Mouse (Mus musculus): ENCODE results near the gene Ccdc78.
"Not testable (repeated sequence)": the region's sequence is repeated elsewhere in the genome, so short reads cannot be mapped to it uniquely, and the experiment has no call there.

Ccdc78 gene

DNA sequence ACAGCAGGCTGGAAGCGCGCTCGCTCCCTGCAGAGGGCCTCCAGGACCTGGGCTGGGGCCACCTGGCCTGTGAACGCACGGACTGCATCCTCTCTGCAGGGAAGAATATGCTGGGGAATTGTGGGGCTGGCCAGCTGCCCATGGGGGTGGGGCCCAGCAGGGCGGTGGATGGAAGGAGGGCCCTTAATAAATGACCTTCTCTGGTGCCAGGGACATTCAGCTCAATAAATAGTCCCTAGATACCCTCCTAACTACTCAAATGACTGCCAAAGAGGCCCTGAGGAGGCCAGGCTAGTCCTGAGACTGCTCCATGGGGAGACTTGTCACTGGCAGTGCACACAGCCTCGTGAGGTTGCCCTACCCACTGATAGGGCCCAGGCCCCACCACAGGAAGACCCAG, 3.3 kb upstream of the Ccdc78 start:
- DNase-seq (ENCODE audit: low read depth) = no peak

DNA sequence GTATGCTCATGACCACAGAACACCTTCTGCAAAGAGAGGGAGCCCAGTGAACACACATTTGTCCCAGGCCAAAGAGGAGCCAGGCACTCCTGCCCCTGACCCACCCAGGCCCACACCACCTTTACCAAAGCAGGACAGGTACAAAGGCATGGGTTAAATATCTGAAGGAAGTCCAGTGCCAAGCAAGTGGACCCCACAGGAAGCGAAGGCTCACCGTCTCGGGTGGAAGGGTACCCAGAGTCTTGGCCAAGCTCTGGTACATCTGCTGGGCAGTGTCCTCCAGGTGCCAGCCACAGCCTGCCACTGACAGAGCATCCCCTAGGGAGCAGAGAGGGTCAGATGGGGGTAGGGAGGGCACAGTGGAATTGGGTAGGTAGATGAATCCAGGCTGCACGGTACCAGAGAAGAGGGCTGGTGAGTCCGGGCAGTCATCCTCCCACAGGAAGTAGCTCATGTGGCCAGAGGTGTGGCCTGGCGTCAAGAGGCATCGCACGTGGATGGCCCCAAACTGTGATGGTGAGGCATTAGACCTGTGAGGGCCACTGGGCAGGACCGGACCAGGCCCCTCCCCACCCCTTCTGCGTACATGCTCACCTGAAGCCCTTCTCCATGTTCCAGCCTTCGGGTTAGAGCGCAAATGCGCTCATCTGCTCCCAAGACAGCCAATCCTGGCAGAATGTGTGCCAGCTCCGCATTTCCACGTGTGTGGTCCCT, 2.4 kb upstream of the Ccdc78 start:
- no peak for DNase-seq (ENCODE audit: low read depth)

DNA sequence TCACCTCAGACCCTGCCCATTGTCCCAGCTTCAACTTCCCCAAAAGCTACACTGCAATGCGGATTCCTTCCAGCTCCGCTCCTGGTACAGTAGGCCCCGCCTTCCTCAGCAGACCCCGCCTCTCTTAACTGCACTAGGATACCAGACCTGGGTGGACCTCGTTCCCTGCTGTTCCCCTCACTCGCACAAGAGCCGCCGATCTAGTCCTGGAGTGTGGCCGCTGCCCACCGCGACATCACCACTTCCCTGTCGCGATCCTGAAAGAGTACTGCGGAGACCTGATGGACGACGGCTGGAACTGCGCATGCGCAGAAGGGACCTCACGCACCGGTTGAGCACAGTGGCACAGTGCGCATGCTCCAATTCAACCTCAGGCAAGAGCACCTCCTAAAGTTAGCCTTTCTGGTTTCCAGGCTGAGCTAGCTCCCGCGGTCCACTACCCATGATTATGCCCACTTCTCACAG, 1.1 kb upstream of the Ccdc78 start, which contains the start of gene Haghl:
TSS of gene Haghl (minus strand) at position 393 of the 465 bp plus-strand sequence.
- peak; percentile 99 for DNase-seq (ENCODE audit: low read depth)

DNA sequence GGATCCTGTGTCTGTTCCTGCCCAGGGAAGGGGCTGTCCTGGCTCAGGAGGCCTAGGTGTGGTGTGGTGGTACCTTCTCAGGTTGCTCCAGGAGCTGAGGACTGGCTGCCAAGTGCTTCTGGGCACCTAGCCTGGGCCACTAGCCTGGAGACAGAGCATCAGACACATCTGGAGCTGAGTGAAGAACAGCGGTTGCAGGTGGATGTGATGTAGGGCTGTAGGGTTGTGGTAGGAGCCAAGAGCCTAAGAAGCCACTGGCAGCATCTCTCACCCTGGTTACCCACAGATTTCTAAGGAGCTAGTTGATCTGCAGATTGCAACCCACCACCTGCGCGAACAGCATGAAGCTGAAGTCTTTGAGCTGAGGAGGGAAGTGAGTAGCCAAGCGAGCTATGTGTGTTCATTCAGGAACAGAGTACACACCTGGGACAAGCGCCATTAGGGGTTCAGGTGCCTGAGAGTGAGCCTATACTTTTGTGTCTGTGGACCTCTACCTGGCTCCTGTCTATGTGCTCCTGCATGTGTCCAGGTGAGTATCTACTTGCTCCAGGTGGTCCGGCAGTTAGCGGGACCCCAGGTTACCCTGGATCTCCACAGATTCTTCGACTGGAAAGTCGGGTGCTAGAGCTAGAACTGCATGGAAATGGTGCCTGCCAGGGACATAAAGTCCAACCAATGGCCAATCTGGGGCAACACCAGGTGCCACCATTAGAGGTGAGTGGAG, 563 bp downstream of the Ccdc78 start:
- DNase-seq (ENCODE audit: low read depth) = no peak

- no peak for DNase-seq (ENCODE audit: low read depth)
Observed at GRCm38 (mm10) chr17:25791320-25791842, 5.0 kb downstream of the Ccdc78 start.

GRCm38 (mm10) chr17:25791843-25792527, 5.6 kb downstream of the Ccdc78 start:
- peak; percentile 94 for DNase-seq (ENCODE audit: low read depth)

DNA sequence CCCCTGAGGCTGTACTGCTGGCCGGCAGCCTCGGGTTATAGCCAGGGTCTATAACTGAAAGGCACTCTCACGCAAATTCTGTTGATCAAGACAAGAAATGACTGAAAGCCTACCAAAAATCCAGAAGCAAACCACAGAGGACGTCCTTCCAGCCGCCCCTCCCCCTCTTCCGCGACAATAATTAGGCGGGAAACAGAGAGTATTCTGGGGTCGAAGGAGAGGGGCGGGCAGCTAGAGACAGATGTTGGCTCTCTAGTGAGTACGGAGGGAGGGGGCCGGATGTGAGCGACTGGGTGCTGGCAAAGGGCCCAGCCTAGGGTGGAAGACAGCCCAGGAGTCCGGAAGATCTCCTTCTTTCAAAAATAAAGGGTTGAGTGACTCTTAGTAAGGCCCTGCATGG, 6.2 kb downstream of the Ccdc78 start, which contains the start of gene Fam173a:
TSS of gene Fam173a (minus strand) at position 287 of the 400 bp plus-strand sequence.
- peak; percentile 87 for DNase-seq (ENCODE audit: low read depth)

DNA sequence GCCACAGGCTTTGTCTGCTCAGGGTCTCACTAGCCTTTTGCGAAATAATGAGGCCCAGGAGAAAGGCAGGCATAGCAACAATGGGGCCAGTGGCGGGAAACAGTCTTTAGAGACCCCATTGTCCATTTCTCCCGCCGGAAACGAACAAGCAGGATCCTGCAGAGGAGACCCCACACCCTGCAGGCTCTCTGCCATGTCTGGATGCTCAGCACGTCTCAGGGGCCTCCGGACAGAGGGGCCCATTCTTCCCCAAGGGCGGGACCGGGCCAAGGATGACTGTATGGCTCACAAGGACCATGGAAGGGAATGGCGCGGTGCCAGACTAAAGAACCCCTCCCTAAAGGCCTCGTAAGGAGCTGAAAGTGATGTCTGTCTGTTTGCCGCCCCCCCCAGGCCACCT, 7.8 kb downstream of the Ccdc78 start:
- no peak for DNase-seq (ENCODE audit: low read depth)

DNA sequence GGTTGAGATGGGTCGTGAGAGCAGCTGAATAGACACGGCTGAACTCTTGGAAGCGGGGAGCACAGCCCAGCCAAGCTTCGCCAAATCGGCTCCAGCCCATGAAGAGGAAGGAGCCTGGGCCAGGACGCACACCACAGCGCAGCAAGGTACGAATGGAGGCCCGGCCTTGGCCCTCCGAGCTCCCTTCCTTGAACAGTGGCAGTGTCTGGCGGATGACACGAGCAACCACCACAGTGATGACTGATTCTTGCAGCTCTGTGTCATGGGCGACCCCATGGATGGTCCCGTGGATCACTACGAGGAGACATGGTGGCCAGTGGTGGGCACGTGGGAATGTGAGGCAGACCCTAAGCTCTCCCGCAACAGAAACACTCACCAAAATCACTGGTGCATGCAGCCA, 8.6 kb downstream of the Ccdc78 start:
- DNase-seq (ENCODE audit: low read depth) = no peak

- DNase-seq (ENCODE audit: low read depth) = peak; percentile 60
Observed at GRCm38 (mm10) chr17:25795609-25796092, 9.3 kb downstream of the Ccdc78 start, which contains the start of gene AC134908.4. TSS of gene AC134908.4 (minus strand) at chr17:25795659.

- DNase-seq (ENCODE audit: low read depth) = peak; percentile 35
Observed at GRCm38 (mm10) chr17:25796211-25796771, 9.9 kb downstream of the Ccdc78 start.

DNA sequence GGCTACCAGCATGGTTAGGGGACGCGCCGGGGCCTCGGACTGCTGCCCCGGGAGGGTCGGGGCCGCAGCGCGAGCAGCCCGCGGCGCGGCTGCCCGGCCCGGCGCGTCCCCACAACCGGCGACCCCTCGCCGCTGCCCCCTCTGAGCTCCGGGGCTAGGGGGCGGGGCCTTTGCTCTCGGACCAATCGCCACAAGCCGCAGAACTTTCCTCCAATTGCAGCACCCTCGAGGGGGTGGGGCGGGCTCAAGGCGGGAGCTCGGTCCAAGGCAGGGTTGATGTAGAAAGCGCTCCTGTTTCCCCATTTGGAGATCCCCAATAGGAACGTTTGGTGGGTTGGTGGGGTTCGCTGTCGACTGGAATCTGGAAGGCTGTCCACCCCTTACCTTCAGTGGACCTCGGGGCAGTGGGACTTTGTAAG, 10.6 kb downstream of the Ccdc78 start, which contains the start of gene Metrn:
TSS of gene Metrn (minus strand) at position 186 of the 419 bp plus-strand sequence.
- DNase-seq (ENCODE audit: low read depth) = peak; percentile 90

DNA sequence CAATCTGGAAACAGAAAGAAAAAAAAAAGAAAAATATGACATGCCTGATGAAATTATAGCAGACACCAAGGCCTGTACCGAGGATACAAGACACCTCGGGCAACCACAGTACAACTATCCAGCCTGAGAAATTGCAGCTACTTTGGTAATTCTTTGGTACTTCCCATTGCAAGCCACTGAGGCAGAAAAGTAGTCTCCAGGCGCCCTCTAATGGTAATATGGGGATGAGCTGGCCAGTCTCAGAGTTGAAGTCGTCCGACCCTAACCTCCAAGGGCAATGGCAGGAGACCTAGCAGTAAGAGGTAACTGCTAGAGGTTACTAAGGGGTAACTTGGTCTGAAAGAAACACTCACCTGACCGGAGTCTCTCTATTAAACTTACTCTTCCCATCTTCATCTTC, 14.6 kb downstream of the Ccdc78 start:
- peak; percentile 85 for DNase-seq (ENCODE audit: low read depth)

DNA sequence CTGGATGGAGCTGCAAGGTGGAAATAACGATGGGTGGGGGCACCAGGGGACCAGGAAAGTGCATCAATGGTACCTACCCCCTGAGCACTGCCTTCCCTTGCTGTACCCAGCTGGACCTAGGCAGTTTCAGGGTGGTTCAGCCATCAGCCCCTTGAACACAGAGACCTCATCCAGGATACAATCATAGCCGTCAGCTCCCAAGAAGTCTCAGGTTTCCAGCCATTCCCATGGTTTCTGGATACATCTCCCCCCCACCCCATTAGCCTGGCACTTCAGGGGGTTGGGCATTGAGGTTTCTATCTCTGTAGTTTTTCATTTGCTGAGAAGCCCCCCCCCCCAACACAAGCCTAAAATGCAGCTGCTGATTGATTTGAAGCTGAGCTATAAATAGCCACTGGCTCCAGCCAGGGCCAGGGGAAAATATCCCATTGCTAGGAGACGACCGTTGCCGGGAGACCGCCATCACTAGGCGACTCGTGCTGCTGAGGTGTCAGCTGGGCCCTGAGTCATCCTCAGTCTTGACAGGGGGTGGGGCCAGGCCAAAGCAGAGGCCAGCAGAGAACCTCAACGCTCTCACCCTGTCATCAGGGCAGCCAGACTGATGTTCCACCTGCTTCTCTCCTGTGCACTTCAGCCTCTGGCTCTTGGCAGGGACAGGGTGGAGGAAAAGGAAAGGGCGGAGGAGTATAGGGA, 16.6 kb downstream of the Ccdc78 start:
- peak; percentile 93 for DNase-seq (ENCODE audit: low read depth)

GRCm38 (mm10) chr17:25806507-25806906, 20.1 kb downstream of the Ccdc78 start:
- DNase-seq (ENCODE audit: low read depth) = no peak

- not testable (repeated sequence) for DNase-seq (ENCODE audit: low read depth)
Observed at GRCm38 (mm10) chr17:25807452-25807851, 21.1 kb downstream of the Ccdc78 start.

GRCm38 (mm10) chr17:25808028-25808427, 21.6 kb downstream of the Ccdc78 start:
- no peak for DNase-seq (ENCODE audit: low read depth)

GRCm38 (mm10) chr17:25808789-25809605, 22.6 kb downstream of the Ccdc78 start, which contains the start of gene Fbxl16:
TSS of gene Fbxl16 (plus strand) at chr17:25809085.
- peak; percentile 93 for DNase-seq (ENCODE audit: low read depth)

GRCm38 (mm10) chr17:25809606-25810340, 23.4 kb downstream of the Ccdc78 start:
- DNase-seq (ENCODE audit: low read depth) = no peak
